In genomic region chr15:62823861-62824518, GRCm38 (mm10) we compare ENCODE assay signal across 21 mouse cellular contexts.
DNase-seq lines count a peak whose midpoint lies in the region; ATAC-seq lines count a peak whose summit lies in the region.
"Had no signal": no experiment of that assay in that cellular context is flagged by ENCODE, and none has a peak within 500 bp of the region (broad histone marks: within the 10 kb centered on the region; RNA-seq: fewer than 3 reads in every experiment).

No protein-coding gene starts in this region.

- ATAC-seq in granulocyte monocyte progenitor cell, adult 5-6 weeks (replicated peaks; ENCODE audit: poor library complexity, severe bottlenecking) = peak; percentile 66
- ATAC-seq in neutrophil, adult 5-6 weeks (ENCODE audit: extremely low read depth, insufficient number of reproducible peaks, low FRiP score, poor library complexity, severe bottlenecking) = peak; percentile 46

- DNase-seq in 416B (ENCODE audit: low read depth) = peak; percentile 73
- peak; percentile 32 for DNase-seq in CD4-positive, CD25-positive, alpha-beta regulatory T cell, adult 2 months (ENCODE audit: low read depth, low spot score)
- no peak for DNase-seq in embryo, embryonic 10 days (ENCODE audit: low spot score)
- no peak for DNase-seq in cerebellum, postnatal 25 days
- no peak for DNase-seq in kidney, postnatal 4 days
- DNase-seq: adrenal gland, adult 2 months; adrenal gland, postnatal 36 days; cerebellum, adult 18-20 months; cerebellum, postnatal 14 days; embryo, embryonic 11 days; gastrocnemius, postnatal 10 days; kidney, adult 11 months; kidney, postnatal 14 days; lung, postnatal 4 days; midbrain, embryonic 14.5 days; right cerebral cortex, adult 18-20 months; spleen, adult 18-20 months; thymus, adult 18-20 months; thymus, postnatal 25 days had no signal

Comparison
In these comparisons a context has a peak if more than half of its experiments do, and no peak if none do; other contexts are left out.
1. DNase-seq: peak in 416B (single experiment) and CD4-positive, CD25-positive, alpha-beta regulatory T cell, adult 2 months (single experiment); none in embryo, embryonic 10 days (single experiment), cerebellum, postnatal 25 days (0 of 2) and kidney, postnatal 4 days (0 of 2).